Mouse (Mus musculus) left cerebral cortex, postnatal 4 days (tissue): ENCODE results near the gene Ttc36. TPM values are rescaled to one million over a fixed set of nuclear protein-coding genes. Genes with fewer than 3 reads are reported as not detected.

ENCODE experiments used
- DNase-seq: peaks from one replicate; pipeline ENCODE4 v3.0.0-alpha.2; 2022
- intact Hi-C: fragments of 180-260 bp; cut with DNase I; formaldehyde crosslinking; loops from one replicate; pipeline ENCODE4 v1.15.1; 2025
- total RNA-seq, 2 experiments: library from RNA; stranded (reverse); gene quantifications; 2 replicates each; pipeline ENCODE4 v1.2.3; 2021

The Ttc36 gene
- 1 to 10 TPM in 1 of 2 experiments, under 1 TPM in 1; 0.54 to 1.0 TPM for total RNA-seq

DNA sequence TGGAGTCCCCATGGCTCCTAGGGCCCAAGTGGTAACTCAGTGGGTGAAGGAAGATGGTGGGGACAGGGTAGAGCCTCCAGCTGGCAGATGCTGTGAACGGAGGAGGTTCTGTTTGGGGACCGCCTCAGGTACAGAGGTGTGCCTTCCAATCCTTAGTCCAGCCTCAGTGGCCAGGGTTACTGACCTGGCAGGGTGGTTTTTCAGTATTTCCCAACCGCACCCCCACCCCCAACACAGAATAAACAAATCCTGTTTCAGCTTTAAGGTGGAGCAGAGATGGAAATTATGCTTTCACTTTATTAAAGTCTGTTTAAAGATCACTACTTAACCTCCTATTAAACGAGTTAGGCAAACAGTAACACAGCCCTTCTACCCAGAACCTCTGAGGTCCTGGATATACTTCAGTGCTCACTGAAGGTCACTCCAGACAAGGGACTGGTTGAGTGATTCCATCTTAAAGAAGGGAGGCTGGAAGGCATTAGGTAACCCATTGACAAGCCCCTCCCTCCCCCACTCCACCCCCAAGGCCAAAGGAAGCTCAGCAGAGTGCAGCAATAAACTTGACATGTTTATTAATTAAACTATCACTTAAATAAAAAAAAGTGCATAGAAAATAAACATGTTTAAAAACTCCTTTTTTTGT lies at the start of gene Ttc36:
Gene Ttc36 (minus strand): TSS at position 265 of the 643 bp plus-strand sequence.
- no peak for DNase-seq
- intact Hi-C loops, result no loop called here

DNA sequence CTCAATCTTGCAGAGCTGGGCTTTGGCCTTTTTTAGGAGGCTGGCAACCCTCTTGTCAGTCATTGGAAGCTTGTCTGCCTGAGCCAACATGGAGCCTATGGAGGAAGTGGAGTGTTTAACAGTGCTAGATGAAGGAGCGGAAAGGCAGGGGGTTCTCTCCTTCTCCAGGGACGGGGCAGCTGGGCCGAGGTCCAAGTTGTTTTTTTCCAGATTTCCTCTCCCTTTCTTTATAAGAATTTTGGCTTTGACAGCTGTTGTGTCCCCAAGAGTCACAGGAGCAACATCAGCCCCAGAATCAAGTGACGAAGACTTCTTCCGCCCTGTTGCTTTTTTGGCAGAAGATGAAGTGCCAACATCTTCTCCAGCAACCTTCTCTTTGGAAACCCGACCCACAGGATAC lies 44.6 kb upstream of the Ttc36 start:
- intact Hi-C loops, result loop anchor here (10.0 kb wide), 1 partner anchor 1017 kb away; no protein-coding TSS in a partner anchor
- DNase-seq, result no peak

DNA sequence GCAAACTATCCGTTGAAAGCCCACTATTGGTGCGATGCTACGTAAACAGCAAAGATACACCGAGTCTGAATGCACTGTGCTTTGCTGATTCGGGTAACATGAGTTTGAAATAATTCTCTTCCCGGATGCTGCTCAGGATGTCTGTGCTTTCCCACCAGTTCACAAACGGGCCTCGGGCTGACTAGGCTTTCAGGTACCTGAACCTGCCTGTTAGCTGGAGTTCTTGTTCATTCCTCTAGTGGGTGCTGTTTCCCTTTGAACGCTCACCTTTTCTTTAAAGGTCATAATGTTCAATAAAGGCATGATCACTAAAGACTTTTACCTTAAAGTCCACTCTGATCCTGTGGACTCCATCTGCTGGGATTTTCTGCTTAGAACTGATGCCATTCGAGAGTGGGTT lies 38.4 kb upstream of the Ttc36 start:
- intact Hi-C loops, result loop anchor here (10.0 kb wide), 1 partner anchor 1024 kb away; no protein-coding TSS in a partner anchor
- DNase-seq, result no peak

DNA sequence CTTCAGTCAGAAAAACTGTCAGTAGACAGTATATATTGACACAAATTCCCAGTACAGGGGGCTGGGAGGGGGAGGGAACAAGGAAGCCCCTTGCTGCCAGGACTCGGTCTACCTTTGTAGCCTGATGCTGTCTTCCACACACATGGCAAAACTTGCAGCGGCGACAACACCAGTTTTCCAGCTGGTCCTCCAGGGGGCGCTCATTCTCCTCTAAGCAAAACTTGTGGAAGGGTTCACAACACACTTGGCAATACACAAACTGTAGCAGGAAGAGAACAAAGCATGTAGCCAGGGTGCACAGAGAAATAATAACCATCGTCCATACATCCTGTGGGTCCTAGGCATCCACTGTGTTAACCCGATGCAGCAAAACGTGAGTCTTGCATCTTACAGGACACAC lies 33.6 kb upstream of the Ttc36 start:
- intact Hi-C loops, result loop anchor here (5.0 to 10.0 kb wide), 3 partner anchors 46 to 308 kb away; partner anchors contain the start of genes Atp5l and Kmt2a
- DNase-seq, result peak; percentile 79

DNA sequence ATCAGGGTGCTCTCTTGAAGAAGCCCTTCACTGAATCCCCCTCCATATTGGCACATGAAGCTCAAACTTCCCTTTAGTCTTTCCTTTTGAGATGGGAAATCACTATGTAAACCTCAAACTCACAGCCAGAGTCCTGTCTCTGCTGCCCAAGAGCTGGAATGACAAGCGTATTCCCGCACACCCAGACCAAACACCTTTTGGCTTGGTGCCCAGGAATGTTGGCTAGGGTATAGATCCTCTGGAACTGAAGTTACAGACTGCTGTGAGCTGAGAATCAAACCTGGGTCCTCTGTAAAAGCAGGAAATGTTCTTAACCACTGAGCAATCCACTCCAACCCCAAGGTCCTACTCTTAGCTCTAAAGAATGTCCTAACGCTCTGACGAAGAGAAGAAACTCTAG lies 29.5 kb upstream of the Ttc36 start:
- intact Hi-C loops, result loop anchor here (10.0 kb wide), 1 partner anchor 312 kb away; no protein-coding TSS in a partner anchor
- DNase-seq, result peak; percentile 18

DNA sequence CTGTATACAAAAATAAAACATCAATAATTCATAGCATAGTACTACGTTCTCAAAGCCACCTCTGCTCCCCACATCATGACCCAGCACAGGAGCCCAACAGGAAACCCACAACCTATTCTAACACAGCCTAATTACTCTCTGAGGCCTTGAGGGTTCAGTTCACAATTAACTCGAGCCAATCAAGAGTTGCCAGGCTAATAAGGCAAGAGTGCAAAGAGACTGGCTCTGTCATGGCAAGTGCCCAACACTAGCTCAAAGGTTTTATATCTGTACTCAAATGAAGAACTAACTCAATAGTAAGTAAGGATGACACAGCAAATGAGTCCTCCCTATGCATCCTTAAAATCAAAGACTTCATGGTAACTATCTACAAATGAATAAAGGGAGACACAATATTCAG lies 27.6 kb upstream of the Ttc36 start:
- intact Hi-C loops, result loop anchor here (10.0 kb wide), 1 partner anchor 314 kb away; no protein-coding TSS in a partner anchor
- DNase-seq, result no peak

DNA sequence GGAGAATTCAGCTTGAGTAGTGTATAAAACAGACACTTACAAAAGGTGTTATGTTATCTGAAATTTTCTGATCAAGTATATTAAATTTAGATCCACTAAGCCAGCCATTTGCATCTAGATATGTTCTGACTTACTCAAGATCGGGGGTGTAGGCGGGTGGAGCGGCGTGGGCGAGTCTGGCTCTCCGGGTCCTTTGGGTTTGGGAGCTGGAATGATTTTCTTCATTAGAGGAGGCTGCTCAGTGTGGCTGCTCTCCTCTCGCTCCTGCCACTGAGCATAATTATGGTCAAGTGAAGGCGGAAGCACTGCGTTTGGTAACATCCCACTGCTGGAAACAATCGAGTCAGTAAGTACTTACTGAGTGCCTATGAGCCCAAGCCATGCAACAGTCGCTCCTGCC lies 26.1 kb upstream of the Ttc36 start:
- intact Hi-C loops, result loop anchor here (5.0 kb wide), 2 partner anchors 103 to 123 kb away; no protein-coding TSS in a partner anchor

DNA sequence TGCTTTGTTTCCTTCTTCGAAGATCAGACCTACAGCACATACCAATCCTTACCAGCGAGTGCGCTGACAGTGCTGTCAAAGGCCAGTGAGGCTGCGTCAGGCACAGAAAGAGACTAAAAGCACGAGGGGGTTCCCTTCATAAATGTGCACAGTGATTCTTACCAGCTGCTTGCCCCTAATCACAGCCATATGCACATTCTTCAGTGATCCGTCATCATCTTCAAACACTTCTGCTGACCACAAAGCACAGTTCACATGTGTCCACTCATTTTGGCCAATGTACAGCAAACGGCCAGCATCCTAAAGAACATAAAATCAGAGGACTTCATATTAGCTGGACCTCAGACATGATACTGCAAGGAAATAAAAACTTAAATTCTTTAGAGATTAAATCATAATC lies 23.8 kb upstream of the Ttc36 start:
- intact Hi-C loops, result loop anchor here (5.0 kb wide), 2 partner anchors 106 to 126 kb away; no protein-coding TSS in a partner anchor

More for the DNA sequence above, 26.1 kb upstream of the Ttc36 start:
- no peak for DNase-seq

DNA sequence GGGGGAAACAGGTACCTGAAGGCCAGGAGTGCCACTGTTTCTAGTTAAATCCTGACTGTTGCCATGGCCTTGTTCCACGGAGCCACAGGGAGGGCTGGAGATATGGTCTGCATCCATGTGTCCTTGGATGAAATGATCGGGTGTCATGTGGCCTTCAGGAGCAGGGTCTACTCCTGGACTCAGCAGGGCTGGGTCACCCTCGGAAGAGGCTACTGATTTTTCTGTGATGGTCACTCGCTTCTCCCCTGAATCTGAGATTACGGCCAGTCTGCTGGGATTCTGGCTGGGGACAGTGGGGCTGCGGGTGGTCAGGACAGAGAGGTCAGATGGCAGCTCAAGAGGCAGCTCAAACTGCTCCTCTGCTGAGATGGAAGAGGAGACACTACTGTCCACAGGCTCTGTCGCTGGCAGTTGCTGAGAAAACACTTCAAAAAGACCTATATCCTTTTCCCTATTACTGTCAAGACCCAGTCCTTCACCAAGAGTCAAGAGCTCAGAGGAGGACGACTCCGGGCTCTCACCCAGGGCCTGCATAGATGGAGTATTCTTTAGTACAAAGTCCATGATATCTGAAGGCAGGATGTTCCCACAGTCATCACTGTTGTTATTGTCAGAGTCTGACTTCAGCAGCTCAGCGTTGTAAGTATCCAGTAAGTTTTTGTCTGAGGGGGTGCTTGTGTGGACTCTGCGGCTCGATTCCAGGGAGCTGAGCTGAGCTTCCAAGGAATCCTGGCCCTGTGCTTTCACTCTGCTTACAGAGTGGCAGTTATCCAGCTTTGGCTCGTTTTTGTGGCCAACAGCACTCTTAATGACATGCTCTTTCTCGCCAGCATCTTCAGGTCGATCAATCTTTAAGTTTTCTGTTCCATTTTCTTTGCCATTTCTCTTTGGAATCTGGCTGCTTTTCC lies 17.3 kb upstream of the Ttc36 start:
- intact Hi-C loops, result loop anchor here (10.0 kb wide), 1 partner anchor 185 kb away; no protein-coding TSS in a partner anchor
- no peak for DNase-seq

More for the DNA sequence above, 23.8 kb upstream of the Ttc36 start:
- DNase-seq, result no peak

DNA sequence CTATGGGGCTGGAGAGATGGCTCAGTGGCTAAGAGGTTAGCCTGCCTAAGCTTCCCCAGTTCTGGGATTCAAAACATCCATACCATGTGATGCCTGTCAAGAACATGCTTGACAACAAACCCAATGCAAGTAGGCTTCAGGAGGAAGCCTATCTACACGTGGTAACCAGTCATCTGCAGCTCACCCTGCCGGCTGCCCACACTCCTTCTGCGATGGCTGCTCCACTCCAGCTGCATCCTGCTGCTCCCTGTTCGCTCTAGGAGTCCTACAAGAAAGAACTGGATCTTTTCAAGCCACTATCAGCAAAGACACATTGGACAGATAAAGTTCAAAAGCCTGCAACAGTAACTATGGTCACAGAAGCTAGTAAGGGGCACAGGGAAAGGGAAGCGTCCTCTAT lies 14.7 kb upstream of the Ttc36 start:
- intact Hi-C loops, result loop anchor here (10.0 kb wide), 1 partner anchor 183 kb away; no protein-coding TSS in a partner anchor
- DNase-seq, result no peak

DNA sequence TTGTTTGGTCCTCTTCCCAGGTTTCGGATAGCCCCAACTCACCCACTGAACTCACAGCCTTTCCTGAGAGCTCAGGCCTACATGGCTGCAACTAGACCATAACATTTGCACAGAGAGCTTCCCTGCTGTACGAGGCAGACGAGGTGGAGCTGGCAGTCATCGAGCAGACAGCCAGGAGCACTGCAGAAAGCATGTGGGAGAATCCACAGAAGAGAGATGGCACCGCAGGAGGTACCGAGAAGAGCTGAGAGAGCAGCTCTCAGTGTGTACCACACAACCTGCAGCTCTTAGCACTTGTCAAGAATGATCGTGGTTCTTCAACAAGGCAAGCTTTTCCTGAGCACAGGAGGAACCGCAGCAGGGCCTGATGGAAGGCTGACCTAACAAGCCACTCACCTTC lies 11.3 kb upstream of the Ttc36 start:
- intact Hi-C loops, result loop anchor here (10.0 kb wide), 1 partner anchor 179 kb away; no protein-coding TSS in a partner anchor
- DNase-seq, result no peak

DNA sequence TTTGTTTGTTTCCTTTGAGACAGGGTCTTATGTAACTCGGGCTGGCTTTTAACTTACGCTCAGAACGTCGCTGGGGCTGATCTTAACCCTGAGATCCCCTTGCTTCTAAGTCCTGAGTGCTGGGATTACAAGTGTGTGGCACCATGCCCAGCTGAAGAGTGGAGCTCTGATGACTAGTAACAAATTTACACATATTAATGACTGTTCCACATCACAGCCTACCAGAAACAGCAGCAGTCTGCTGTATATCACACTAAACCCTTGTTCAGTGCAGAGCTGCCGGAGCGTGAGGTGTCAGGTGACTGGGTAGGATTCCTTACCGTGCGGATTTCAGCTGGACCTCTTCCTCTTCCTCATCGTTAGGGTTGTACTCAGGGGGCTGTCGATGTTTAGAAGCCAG lies 7.4 kb upstream of the Ttc36 start:
- intact Hi-C loops, result loop anchor here (10.0 kb wide), 1 partner anchor 176 kb away; no protein-coding TSS in a partner anchor
- no peak for DNase-seq

DNA sequence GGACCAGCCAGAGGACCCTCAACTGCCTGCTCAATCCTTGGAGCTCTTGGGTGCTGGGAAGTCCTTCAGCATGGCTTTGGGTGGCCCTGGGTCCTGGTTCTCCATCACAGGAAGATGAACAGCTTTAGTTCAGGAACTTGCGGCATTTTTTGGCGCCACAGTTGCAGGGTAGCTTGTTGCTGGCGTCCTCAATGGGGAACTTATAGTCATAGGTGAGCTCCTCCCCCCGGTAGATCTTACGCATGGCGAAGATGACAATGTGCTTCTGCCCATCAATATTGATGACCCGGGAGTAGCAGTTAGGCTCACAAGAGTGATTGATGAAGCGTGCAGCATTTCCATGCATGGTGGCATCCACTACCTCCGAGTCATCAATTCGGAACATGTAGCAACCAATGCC lies 4.9 kb upstream of the Ttc36 start:
- DNase-seq, result no peak
- intact Hi-C loops, result no loop called here

DNA sequence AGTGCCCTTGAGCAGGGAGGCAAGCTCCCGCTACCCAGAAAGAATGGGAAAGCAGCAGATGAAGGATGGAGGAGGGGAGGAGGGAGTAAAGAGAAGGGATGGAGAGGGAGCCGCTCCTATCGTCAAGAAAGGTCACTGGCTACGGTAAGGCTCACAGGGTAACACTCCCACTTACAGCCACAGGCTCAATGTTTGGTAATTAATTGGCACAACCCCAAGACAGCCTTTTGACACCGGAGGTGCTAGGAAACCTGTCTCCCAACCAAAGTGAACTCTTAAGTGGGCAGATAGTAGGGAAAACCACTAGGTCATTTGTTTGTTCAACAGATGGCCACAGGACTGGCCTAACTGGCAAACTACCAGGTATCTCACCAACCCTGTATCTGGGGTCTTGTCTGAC lies 4.3 kb upstream of the Ttc36 start:
- intact Hi-C loops, result no loop called here
- DNase-seq, result no peak

DNA sequence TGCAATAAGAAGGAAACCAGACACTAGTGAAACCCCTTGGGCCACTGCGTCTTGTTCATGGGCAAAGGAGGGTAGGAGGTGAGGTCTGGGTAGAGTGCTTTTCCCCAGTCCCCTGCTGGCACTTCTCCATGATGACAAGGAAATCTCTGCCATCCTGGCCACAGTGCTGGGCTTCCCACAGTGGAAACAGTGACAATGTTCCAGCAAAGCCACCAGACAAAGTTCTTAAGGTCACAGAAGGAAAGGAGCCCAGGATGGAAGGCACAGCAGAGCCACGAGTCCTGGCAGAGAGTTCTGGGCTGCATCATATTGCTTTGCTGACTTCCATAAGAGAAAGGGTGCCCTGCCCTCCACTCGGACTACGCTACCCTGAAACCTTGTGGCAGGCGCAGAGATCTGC lies 2.7 kb upstream of the Ttc36 start:
- no peak for DNase-seq
- intact Hi-C loops, result no loop called here

DNA sequence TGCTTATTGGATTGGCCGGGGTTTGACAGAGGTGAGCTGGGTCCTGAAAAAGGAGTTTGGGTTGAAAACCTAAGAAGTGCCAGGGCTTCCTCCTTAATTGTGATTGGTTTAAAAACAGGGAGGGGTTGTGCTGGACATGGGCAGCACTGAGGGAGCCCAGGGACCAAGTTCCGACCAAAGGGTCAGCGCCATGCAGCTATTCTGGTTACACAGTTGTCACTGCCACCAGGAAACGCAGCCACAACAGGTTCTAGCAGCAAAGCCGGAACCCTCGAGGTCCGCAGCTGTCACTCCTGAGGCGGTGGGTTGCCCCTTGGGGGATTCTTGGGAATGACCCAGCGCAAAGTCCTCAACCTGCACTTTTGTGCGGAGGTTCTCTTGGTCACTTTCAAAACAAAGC lies 1.8 kb upstream of the Ttc36 start:
- intact Hi-C loops, result no loop called here
- DNase-seq, result no peak

DNA sequence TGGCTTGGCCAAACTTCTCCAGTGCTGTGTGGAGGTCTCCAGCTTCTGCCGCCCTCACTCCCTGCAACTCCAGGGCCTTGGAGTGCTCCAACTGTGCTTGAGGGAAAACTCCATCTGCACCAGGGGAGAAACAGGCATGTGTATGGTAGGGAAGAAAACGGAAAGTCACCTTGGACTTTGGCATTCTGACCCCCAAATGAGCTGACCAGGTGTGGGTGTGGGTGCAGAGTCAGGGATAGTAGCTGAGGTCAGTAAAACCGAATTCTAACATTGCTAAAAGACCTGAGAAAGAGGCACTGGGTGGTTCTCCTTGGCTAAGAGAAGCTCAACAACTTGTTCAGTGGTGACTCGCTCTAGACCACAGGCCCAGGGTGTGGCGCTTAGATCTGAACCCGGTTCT lies 1.2 kb downstream of the Ttc36 start:
- intact Hi-C loops, result no loop called here

DNA sequence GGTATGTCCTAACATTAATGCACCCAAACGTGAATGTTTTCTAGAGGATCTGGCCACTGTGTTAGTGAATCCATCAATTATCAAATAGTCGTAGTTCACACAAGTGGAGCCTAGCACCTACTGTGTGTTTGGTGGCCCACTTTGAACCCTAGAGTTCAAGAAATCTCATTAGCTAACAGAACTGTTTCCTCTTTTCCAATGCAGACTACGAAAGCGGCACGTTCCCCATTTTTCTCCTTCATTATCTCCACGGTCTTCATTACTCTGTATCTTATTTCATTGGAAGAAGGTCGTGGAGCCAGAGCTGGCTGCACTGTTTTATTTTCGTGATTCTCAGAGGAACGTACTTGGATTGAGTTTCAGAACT lies 2.9 kb downstream of the Ttc36 start:
- intact Hi-C loops, result no loop called here
- no peak for DNase-seq

More for the DNA sequence above, 1.2 kb downstream of the Ttc36 start:
- no peak for DNase-seq

DNA sequence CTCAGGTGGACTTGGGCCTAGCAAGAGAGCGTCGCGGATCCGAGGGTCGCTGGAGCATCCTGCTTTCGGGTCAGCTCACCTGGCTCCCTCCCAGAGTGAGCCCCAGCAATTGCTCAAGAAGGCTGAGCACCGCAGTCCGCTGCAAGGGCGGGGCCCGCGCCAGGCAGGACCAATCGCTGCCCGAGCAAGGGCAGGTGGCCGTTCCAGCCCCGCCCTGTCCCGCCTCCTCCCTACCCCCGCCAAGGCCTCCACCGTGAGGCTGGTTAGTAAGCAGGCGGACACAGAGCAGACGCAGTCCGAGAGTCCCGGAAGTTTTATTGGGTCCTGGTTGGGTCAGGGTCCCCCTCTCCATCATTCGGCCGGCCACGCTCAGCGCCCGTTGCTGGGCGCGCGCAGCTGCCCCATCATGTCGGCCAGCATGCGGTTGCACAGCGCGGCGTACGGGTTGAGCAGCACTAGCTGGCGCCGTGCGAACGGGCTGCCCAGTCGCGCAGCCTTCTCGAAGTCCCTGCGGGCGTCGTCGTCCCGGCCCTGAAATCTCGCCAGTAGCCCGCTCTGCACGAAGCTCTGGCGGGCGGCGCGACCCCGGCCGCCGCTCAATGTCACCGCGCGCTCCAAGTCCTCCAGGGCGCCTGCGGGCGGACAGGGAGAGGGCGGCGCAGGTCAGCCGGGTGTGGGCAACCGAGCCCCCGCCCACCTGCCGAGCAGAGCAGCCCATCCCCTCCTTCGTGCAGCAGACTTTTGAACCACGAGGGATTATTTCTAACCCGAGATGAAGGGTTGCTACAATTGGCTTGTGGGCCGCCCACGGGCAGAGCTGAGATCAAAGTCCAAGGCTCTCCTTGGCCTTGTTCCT lies 3.5 kb downstream of the Ttc36 start, which contains the start of gene Tmem25:
Gene Tmem25 (minus strand): TSS at position 206 of the 856 bp plus-strand sequence.
- intact Hi-C loops, result no loop called here

DNA sequence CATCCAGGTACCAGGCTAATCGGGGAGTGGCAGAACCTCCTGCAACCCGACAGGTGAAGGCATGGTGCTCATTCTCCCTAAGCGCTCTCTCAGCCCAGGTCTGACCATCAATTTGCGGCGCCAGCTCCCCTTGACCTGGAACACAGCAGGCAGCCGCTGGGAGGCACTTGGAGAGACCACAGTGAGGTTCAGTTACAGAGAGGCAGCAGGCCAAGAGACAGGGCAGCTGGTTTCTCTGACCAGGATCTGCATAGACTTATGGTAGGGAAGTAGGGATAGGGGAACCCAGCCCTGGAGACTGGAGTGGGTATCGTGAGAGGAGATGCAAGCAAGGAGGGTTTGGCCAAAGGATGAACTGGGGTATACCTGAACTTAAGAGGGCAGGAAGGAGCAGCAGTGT lies 4.6 kb downstream of the Ttc36 start:
- intact Hi-C loops, result no loop called here
- no peak for DNase-seq

More for the DNA sequence above, 3.5 kb downstream of the Ttc36 start, which contains the start of gene Tmem25:
- DNase-seq, result peak; percentile 90
